Mouse (Mus musculus): ENCODE measurements at regions not wholly inside any gene's neighbourhood (a gene's known extent, or its start where the extent isn't known, plus 50 kb on each side); places are given as distances from the start of the nearest gene placed in this dataset.

- intact Hi-C loops (cut with DNase I), result no loop called here
- no peak for DNase-seq (ENCODE audit: low spot score in 2 of 2)
Observed at GRCm38 (mm10) chr14:80237136-80237535, 253.3 kb downstream of the Olfm4 start.

- intact Hi-C loops (cut with DNase I), result no loop called here
- DNase-seq (ENCODE audit: low spot score in 2 of 2), result peak in 1 of 2 experiments; percentile 50
Observed at GRCm38 (mm10) chr14:80237552-80237951, 253.7 kb downstream of the Olfm4 start.

- intact Hi-C loops (cut with DNase I), result no loop called here
- no peak for DNase-seq (ENCODE audit: low spot score in 2 of 2)
Observed at GRCm38 (mm10) chr14:80244640-80245302, 260.9 kb downstream of the Olfm4 start.

GRCm38 (mm10) chr14:80247575-80247974, 263.7 kb downstream of the Olfm4 start:
- DNase-seq (ENCODE audit: low spot score in 2 of 2), result peak; percentile 69 to 73
- intact Hi-C loops (cut with DNase I), result no loop called here

- intact Hi-C loops (cut with DNase I), result no loop called here
- DNase-seq (ENCODE audit: low spot score in 2 of 2), result no peak
Observed at GRCm38 (mm10) chr14:80249882-80250281, 266.0 kb downstream of the Olfm4 start.

GRCm38 (mm10) chr14:80257086-80257485, 273.2 kb downstream of the Olfm4 start:
- intact Hi-C loops (cut with DNase I), result no loop called here

GRCm38 (mm10) chr14:80263173-80263572, 279.3 kb downstream of the Olfm4 start:
- DNase-seq (ENCODE audit: low spot score in 2 of 2), result no peak

More at GRCm38 (mm10) chr14:80257086-80257485, 273.2 kb downstream of the Olfm4 start:
- no peak for DNase-seq (ENCODE audit: low spot score in 2 of 2)

GRCm38 (mm10) chr14:80265081-80265480, 281.2 kb downstream of the Olfm4 start:
- intact Hi-C loops (cut with DNase I), result loop anchor here (5.0 kb wide), 1 partner anchor 582 kb away; no protein-coding TSS in a partner anchor
- peak in 1 of 2 experiments; percentile 35 for DNase-seq (ENCODE audit: low spot score in 2 of 2)

More at GRCm38 (mm10) chr14:80263173-80263572, 279.3 kb downstream of the Olfm4 start:
- intact Hi-C loops (cut with DNase I), result no loop called here

- peak; percentile 67 to 68 for DNase-seq (ENCODE audit: low spot score in 2 of 2)
- intact Hi-C loops (cut with DNase I), result loop anchor here (5.0 kb wide), 1 partner anchor 578 kb away; no protein-coding TSS in a partner anchor
Observed at GRCm38 (mm10) chr14:80269179-80269951, 285.5 kb downstream of the Olfm4 start.

- no peak for DNase-seq (ENCODE audit: low spot score in 2 of 2)
- intact Hi-C loops (cut with DNase I), result no loop called here
Observed at GRCm38 (mm10) chr14:80270063-80270462, 286.2 kb downstream of the Olfm4 start.

GRCm38 (mm10) chr14:80280188-80280587, 296.3 kb downstream of the Olfm4 start:
- intact Hi-C loops (cut with DNase I), result no loop called here
- DNase-seq (ENCODE audit: low spot score in 2 of 2), result no peak

- intact Hi-C loops (cut with DNase I), result no loop called here
- no peak for DNase-seq (ENCODE audit: low spot score in 2 of 2)
Observed at GRCm38 (mm10) chr14:80283726-80284125, 299.8 kb downstream of the Olfm4 start.

GRCm38 (mm10) chr14:80291360-80291759, 307.5 kb downstream of the Olfm4 start:
- no peak for DNase-seq (ENCODE audit: low spot score in 2 of 2)
- intact Hi-C loops (cut with DNase I), result no loop called here

GRCm38 (mm10) chr14:80293378-80293777, 309.5 kb downstream of the Olfm4 start:
- intact Hi-C loops (cut with DNase I), result no loop called here
- no peak for DNase-seq (ENCODE audit: low spot score in 2 of 2)

GRCm38 (mm10) chr14:80329651-80330050, 345.8 kb downstream of the Olfm4 start:
- intact Hi-C loops (cut with DNase I), result no loop called here
- DNase-seq (ENCODE audit: low spot score in 2 of 2), result no peak

- intact Hi-C loops (cut with DNase I), result no loop called here
- no peak for DNase-seq (ENCODE audit: low spot score in 2 of 2)
Observed at GRCm38 (mm10) chr14:80362024-80362622, 378.2 kb downstream of the Olfm4 start.

GRCm38 (mm10) chr14:80369448-80370153, 385.7 kb downstream of the Olfm4 start:
- intact Hi-C loops (cut with DNase I), result no loop called here
- DNase-seq (ENCODE audit: low spot score in 2 of 2), result no peak

GRCm38 (mm10) chr14:80374290-80374689, 390.4 kb downstream of the Olfm4 start:
- no peak for DNase-seq (ENCODE audit: low spot score in 2 of 2)
- intact Hi-C loops (cut with DNase I), result no loop called here

- intact Hi-C loops (cut with DNase I), result no loop called here
- DNase-seq (ENCODE audit: low spot score in 2 of 2), result no peak
Observed at GRCm38 (mm10) chr14:80377064-80377463, 393.2 kb downstream of the Olfm4 start.

GRCm38 (mm10) chr14:80391418-80391817, 407.5 kb downstream of the Olfm4 start:
- intact Hi-C loops (cut with DNase I), result no loop called here
- no peak for DNase-seq (ENCODE audit: low spot score in 2 of 2)
